Mouse (Mus musculus) hindlimb bud, embryonic 11.5 days (tissue): ENCODE data around the gene Lrrc4c.

ENCODE experiments used
- DNase-seq: peaks from one replicate; pipeline ENCODE4 v3.0.0-alpha.2; 2012; ENCODE audit warnings: low read depth, low spot score; ENCODE audit errors: extremely low spot score

Lrrc4c gene

GRCm38 (mm10) chr2:96796681-96797385 is 478.9 kb downstream of the Lrrc4c start:
- DNase-seq, result no peak

- no peak for DNase-seq
These were observed 532.9 kb downstream of the Lrrc4c start for GRCm38 (mm10) chr2:96850839-96851396.

DNA sequence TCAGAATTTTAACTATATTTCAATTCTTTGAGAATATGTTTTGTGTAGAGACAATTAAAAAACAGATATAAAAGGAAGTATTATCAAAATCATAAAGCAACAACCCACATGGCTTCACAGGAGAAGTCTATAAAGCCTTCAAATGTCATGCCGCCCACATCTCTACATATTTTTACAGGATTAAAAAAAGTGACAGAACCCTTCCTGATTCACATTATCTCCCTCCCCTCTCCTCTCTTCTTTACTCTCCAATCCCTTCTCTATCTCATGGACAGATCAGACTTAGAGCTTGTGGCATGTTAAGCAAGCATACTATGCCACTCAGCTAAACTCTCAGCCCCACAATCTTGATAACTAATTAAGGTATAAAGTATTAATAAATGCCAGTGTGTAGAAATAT is 535.8 kb downstream of the Lrrc4c start:
- DNase-seq, result no peak

- no peak for DNase-seq
These were observed 558.1 kb downstream of the Lrrc4c start for GRCm38 (mm10) chr2:96876062-96876461.

- no peak for DNase-seq
These were observed 631.6 kb downstream of the Lrrc4c start for GRCm38 (mm10) chr2:96949531-96949930.

DNA sequence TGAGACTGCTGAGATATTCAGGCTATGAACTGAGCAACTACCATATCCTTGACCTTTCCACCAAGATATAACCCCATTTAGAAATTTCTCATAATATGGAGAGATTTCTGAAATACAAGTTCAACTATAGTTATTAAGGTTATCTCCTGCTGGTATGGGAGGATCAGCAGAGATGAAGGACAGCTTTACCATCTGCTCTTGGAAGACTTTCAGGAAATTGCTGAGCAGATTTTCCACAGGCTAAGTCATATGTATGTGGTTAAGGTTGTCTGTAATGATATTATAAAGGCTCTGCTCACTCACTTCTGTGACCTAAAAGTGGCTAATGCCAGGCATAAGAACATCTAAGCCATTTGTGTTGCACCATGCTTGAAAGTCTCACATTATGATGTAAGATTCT is 681.6 kb downstream of the Lrrc4c start:
- no peak for DNase-seq

DNA sequence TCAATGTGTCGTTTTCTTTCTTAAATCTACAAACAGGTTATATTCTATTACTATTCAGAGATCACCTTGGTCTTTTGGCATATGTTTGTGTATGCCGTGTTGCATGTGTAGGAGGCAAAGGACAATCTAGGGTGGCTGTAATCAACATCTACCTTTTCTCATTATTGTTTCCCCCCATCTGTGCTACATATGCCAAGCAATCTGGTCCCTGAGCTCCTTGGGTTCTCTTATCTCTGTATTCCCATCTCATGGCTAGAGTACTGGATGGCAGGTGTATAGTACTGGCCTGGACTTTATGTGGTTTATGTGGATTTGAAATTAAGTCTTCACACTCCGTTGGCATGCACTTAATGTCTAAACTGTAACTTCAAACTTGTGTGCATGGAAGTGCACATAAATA is 700.4 kb downstream of the Lrrc4c start:
- no peak for DNase-seq

GRCm38 (mm10) chr2:97026991-97027390 is 709.0 kb downstream of the Lrrc4c start:
- DNase-seq, result no peak

GRCm38 (mm10) chr2:97027585-97027984 is 709.6 kb downstream of the Lrrc4c start:
- no peak for DNase-seq

DNA sequence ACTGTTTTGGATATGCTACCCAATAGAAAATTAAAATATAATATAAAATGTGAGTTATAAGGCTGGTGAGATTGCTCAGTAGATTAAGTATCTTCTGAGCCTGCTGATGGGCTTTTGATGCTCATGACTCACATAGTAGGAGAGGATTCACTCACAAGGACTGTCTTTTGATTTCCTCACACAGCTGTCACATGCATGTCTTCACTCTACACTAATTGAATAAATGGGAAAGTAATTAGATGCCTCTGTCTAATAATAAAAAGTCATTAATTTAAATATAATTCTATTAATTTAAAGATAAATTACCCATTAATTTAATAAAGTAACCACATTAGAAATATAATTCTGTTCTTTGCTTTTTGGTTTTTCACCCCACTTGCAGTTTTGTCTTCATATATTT is 718.4 kb downstream of the Lrrc4c start:
- DNase-seq, result no peak

- DNase-seq, result no peak
These were observed 719.2 kb downstream of the Lrrc4c start for GRCm38 (mm10) chr2:97037024-97037814.

DNA sequence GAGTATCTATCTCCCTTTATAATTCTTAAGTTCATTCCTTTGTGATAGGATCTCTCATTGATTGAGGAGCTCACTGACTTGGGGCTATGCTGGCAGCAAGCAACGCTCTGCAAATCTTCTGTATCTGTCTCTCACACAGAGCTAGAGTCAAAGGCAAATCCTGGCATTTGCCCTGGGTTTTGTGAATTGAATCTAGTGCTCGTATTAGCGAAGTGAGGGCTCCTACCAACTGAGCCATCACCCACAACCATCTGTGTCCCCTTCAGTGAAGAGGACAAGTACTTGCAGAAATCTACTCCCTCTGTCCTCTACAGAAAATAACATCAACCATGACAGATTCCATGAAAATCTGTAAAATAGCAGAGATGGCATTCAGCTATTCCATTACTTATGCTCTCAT is 726.0 kb downstream of the Lrrc4c start:
- DNase-seq, result no peak

- DNase-seq, result no peak
These were observed 727.7 kb downstream of the Lrrc4c start for GRCm38 (mm10) chr2:97045628-97046027.

GRCm38 (mm10) chr2:97080156-97080555 is 762.2 kb downstream of the Lrrc4c start:
- no peak for DNase-seq

- DNase-seq, result no peak
These were observed 780.0 kb downstream of the Lrrc4c start for GRCm38 (mm10) chr2:97097965-97098364.

- no peak for DNase-seq
These were observed 785.6 kb downstream of the Lrrc4c start for GRCm38 (mm10) chr2:97103398-97104162.

GRCm38 (mm10) chr2:97124246-97124645 is 806.3 kb downstream of the Lrrc4c start:
- DNase-seq, result no peak

DNA sequence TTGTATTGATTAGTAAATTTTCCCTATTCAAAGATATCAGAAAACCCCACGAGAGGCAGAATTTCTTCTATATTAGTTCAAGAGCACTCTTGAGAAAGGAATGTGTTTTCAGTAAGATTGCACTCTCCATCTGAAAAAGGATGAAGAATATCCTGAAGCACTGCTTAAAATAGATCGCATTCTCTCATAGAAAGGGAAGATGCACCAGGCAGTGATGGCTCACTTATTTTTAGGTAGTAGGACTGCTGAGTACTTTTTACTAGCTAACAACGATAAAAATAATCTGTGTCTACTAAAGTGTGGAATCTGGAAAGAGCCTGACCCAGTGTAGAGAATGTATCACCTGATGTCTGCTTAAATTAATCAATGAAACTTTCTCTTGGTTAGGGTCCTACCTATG is 820.5 kb downstream of the Lrrc4c start:
- DNase-seq, result no peak

DNA sequence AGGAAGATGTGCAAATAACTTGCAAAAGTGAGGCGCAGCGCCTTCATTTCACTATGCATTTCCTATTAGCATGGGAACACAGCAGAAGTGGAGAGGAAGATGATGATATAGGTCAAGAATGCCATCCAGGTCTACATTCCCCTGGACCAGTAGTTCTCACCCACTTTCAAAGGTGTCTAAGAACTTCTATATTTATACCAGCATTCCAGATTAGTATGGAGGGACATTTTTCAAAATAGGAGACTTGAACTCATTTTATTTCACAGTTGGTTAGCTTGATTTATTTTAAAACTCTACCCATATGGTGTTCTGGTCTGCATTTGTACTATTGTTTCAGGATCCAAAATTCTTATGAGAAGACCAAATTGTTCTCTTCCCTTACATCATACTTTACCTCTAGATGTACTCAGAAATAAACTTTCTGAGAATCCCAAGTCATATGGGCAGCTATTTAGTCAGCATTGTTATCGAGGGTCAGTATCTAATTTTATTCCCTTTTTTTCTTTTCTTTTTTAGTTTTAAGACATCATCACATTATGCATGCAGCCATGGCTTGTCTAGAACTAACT is 833.7 kb downstream of the Lrrc4c start:
- no peak for DNase-seq

GRCm38 (mm10) chr2:97165745-97166144 is 847.8 kb downstream of the Lrrc4c start:
- DNase-seq, result no peak

GRCm38 (mm10) chr2:97178399-97178798 is 860.4 kb downstream of the Lrrc4c start:
- no peak for DNase-seq
